Mouse (Mus musculus): ENCODE data around the gene Grin2c. TPM values are rescaled to one million over a fixed set of nuclear protein-coding genes. Genes with fewer than 3 reads are reported as not detected.
A peak's percentile ranks its signal among the peaks of the same experiment; 100 is the strongest.

Grin2c gene
- polyA plus RNA-seq, 1 experiment from 2014 or later, result 0.51 TPM

- Histone ChIP-seq H3K27me3 (replicated peaks) (peaks cover 17% of the 10 kb centered on the region), H3K4me2 (no peak overlapping the region), H3K36me3 (peaks cover 26% of the 10 kb centered on the region), H3K4me1 (peaks cover 47% of the 10 kb centered on the region), H3K9me3 (replicated peaks) (no peaks in the 10 kb centered on the region), H3K27ac (no peak overlapping the region), H3K9ac (no peak overlapping the region), H3K4me3 (no peak overlapping the region)
- ATAC-seq, result no peak
- WGBS (ENCODE audit: insufficient replicate concordance), result 66% methylated on average over 10 of the region's 10 CpGs
These were observed 6.0 kb upstream of the Grin2c start for GRCm38 (mm10) chr11:115272894-115273498.

GRCm38 (mm10) chr11:115271481-115271880 lies 4.4 kb upstream of the Grin2c start:
- Histone ChIP-seq H3K4me1 (peaks cover 54% of the 10 kb centered on the region), H3K9ac (no peak overlapping the region), H3K9me3 (replicated peaks) (no peaks in the 10 kb centered on the region), H3K4me3 (no peak overlapping the region), H3K36me3 (peaks cover 28% of the 10 kb centered on the region), H3K27ac (no peak overlapping the region), H3K4me2 (no peak overlapping the region), H3K27me3 (replicated peaks) (peaks cover 32% of the 10 kb centered on the region)
- 64% methylated on average over 10 of the region's 10 CpGs for WGBS (ENCODE audit: insufficient replicate concordance)
- ATAC-seq, result no peak

- Histone ChIP-seq H3K4me1 (peaks cover 52% of the 10 kb centered on the region), H3K27ac (no peak overlapping the region)
- 65% methylated on average over 9 of the region's 9 CpGs for WGBS (ENCODE audit: insufficient replicate concordance)
These were observed 4.0 kb upstream of the Grin2c start for GRCm38 (mm10) chr11:115271052-115271451.

GRCm38 (mm10) chr11:115270148-115270861 lies 3.3 kb upstream of the Grin2c start:
- H3K36me3 ChIP-seq, result peaks cover 28% of the 10 kb centered on the region
- no peak overlapping the region for H3K9ac ChIP-seq
- peaks cover 44% of the 10 kb centered on the region for H3K27me3 ChIP-seq (replicated peaks)
- no peak overlapping the region for H3K4me3 ChIP-seq
- H3K27ac ChIP-seq, result no peak overlapping the region
- H3K4me1 ChIP-seq, result peaks cover 44% of the 10 kb centered on the region
- no peak overlapping the region for H3K4me2 ChIP-seq
- H3K9me3 ChIP-seq (replicated peaks), result no peaks in the 10 kb centered on the region
- ATAC-seq, result no peak
- 33% methylated on average over 17 of the region's 19 CpGs for WGBS (ENCODE audit: insufficient replicate concordance)

More at GRCm38 (mm10) chr11:115271052-115271451, 4.0 kb upstream of the Grin2c start:
- Histone ChIP-seq H3K9ac (no peak overlapping the region), H3K4me2 (no peak overlapping the region), H3K9me3 (replicated peaks) (no peaks in the 10 kb centered on the region), H3K27me3 (replicated peaks) (peaks cover 36% of the 10 kb centered on the region), H3K4me3 (no peak overlapping the region), H3K36me3 (peaks cover 28% of the 10 kb centered on the region)
- ATAC-seq, result no peak

GRCm38 (mm10) chr11:115269330-115270066 lies 2.5 kb upstream of the Grin2c start:
- Histone ChIP-seq H3K4me3 (no peak overlapping the region), H3K9ac (no peak overlapping the region), H3K27me3 (replicated peaks) (peaks cover 52% of the 10 kb centered on the region), H3K36me3 (peaks cover 28% of the 10 kb centered on the region), H3K4me1 (peaks cover 36% of the 10 kb centered on the region), H3K4me2 (no peak overlapping the region), H3K9me3 (replicated peaks) (no peaks in the 10 kb centered on the region), H3K27ac (no peak overlapping the region)
- 84% methylated on average over 27 of the region's 27 CpGs for WGBS (ENCODE audit: insufficient replicate concordance)
- ATAC-seq, result no peak

- WGBS (ENCODE audit: insufficient replicate concordance), result 76% methylated on average over 11 of the region's 11 CpGs
- no peak for ATAC-seq
- H3K4me1 ChIP-seq, result peaks cover 21% of the 10 kb centered on the region
- peaks cover 67% of the 10 kb centered on the region for H3K27me3 ChIP-seq (replicated peaks)
- H3K4me3 ChIP-seq, result no peak overlapping the region
- H3K9me3 ChIP-seq (replicated peaks), result no peaks in the 10 kb centered on the region
- H3K36me3 ChIP-seq, result peaks cover 28% of the 10 kb centered on the region
- H3K27ac ChIP-seq, result no peak overlapping the region
- no peak overlapping the region for H3K4me2 ChIP-seq
- no peak overlapping the region for H3K9ac ChIP-seq
These were observed 915 bp upstream of the Grin2c start for GRCm38 (mm10) chr11:115267958-115268357.

- peaks cover 83% of the 10 kb centered on the region for H3K27me3 ChIP-seq (replicated peaks)
- H3K27ac ChIP-seq, result no peak overlapping the region
- peak overlapping the region; percentile 43 for H3K4me3 ChIP-seq
- no peaks in the 10 kb centered on the region for H3K9me3 ChIP-seq (replicated peaks)
- H3K36me3 ChIP-seq, result peaks cover 19% of the 10 kb centered on the region
- 6% methylated on average over 22 of the region's 22 CpGs for WGBS (ENCODE audit: insufficient replicate concordance)
- H3K4me1 ChIP-seq, result peaks cover 15% of the 10 kb centered on the region; the same call in 1 of the 2 replicates
- peak overlapping the region; percentile 62 for H3K4me2 ChIP-seq
- no peak for ATAC-seq
- H3K9ac ChIP-seq, result no peak overlapping the region
These were observed 654 bp downstream of the Grin2c start for GRCm38 (mm10) chr11:115266400-115266778.

- no peaks in the 10 kb centered on the region for H3K9me3 ChIP-seq (replicated peaks)
- no peak overlapping the region for H3K4me3 ChIP-seq
- peaks cover 15% of the 10 kb centered on the region; the same call in 1 of the 2 replicates for H3K4me1 ChIP-seq
- no peak for ATAC-seq
- 5% methylated on average over 20 of the region's 20 CpGs for WGBS (ENCODE audit: insufficient replicate concordance)
- H3K27ac ChIP-seq, result no peak overlapping the region
- H3K27me3 ChIP-seq (replicated peaks), result peaks cover 88% of the 10 kb centered on the region
- H3K9ac ChIP-seq, result no peak overlapping the region
- H3K4me2 ChIP-seq, result peak overlapping the region; percentile 62; the same call in 1 of the 2 replicates
- H3K36me3 ChIP-seq, result peaks cover 19% of the 10 kb centered on the region
These were observed 1.2 kb downstream of the Grin2c start for GRCm38 (mm10) chr11:115265771-115266399.

- H3K27me3 ChIP-seq (replicated peaks), result peaks cover 96% of the 10 kb centered on the region
- peaks cover 19% of the 10 kb centered on the region for H3K36me3 ChIP-seq
- 8% methylated on average over 39 of the region's 39 CpGs for WGBS (ENCODE audit: insufficient replicate concordance)
- H3K9me3 ChIP-seq (replicated peaks), result no peaks in the 10 kb centered on the region
- H3K4me1 ChIP-seq, result peaks cover 15% of the 10 kb centered on the region; the same call in 1 of the 2 replicates
- peak overlapping the region; percentile 36 for H3K4me2 ChIP-seq
- H3K27ac ChIP-seq, result no peak overlapping the region
- no peak overlapping the region for H3K9ac ChIP-seq
- no peak overlapping the region; the same call in 1 of the 2 replicates for H3K4me3 ChIP-seq
- no peak for ATAC-seq
These were observed 2.0 kb downstream of the Grin2c start for GRCm38 (mm10) chr11:115264862-115265668.

- Histone ChIP-seq H3K9ac (no peak overlapping the region), H3K9me3 (replicated peaks) (no peaks in the 10 kb centered on the region), H3K27ac (no peak overlapping the region), H3K36me3 (peaks cover 15% of the 10 kb centered on the region), H3K4me2 (no peak overlapping the region), H3K4me1 (peaks cover 15% of the 10 kb centered on the region; the same call in 1 of the 2 replicates), H3K4me3 (no peak overlapping the region), H3K27me3 (replicated peaks) (peaks cover 100% of the 10 kb centered on the region)
- no peak for ATAC-seq
- 37% methylated on average over 7 of the region's 7 CpGs for WGBS (ENCODE audit: insufficient replicate concordance)
These were observed 2.7 kb downstream of the Grin2c start for GRCm38 (mm10) chr11:115264136-115264861.
